Mouse (Mus musculus): Measurements from ENCODE around the gene Cabp1. TPM values are rescaled to one million over a fixed set of nuclear protein-coding genes. Genes with fewer than 3 reads are reported as not detected.
A peak's percentile ranks its signal among the peaks of the same experiment; 100 is the strongest.

The Cabp1 gene
- 21.4 and 34.6 TPM in 2 replicates for total RNA-seq (2014; rRNA removed)
- 20.9 and 23.6 TPM in 2 replicates for polyA plus RNA-seq (2015; fragmentation: Nextera tagmentation; extraction: Ambion mirVana)

DNA sequence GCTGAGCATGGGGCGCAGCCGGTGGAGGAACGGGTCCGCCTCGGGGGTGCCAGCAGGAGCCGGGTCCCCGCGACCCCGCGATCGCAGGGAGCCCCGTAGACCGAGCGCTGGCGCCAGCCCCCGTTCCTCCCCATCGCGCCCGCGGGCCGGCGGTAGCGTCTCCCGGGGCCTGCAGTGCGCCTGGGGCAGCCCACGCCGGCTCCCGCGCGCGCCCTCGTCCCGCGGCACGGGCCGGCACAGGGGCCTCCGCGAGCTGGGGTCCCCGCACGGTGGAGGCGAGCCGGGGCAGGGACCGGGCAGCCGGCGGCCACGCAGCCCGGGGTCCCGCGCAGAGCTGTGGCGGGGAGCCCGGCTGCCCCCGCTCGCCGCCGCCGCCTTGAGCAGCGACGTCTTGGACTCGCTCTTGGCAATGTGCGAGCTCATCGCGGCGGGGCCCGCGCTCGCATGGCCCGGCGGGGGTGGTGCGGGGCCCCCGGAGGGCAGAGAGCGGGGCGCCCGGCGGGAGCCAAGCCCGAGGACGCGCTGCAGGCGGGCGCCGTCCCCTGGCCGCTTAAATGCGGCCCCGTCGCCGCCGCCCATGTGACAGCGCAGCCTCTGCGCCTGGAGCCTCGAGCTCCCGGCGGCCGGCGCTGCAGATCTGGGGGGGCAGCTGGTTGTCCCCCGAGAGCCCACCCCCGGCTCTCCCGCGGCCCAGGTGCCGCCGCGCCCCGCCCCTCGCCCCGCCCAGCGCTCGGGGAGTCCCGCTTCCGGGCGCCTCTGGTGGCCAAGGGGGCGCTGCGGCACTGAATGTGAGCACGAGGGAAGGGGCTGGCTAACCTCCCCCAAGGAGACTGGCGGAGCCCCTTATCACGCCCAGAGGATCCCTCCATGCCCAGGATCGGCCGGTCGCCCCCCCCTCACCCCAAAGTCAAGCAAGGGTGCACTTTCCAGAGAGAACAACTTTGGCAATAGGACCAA lies at the start of gene Cabp1:
Gene Cabp1 (minus strand): TSS at position 713 of the 957 bp plus-strand sequence.
- peak; percentile 48 for TF ChIP-seq CTCF (IDR thresholded peaks at IDR 0.05; ENCODE audit: low read depth)
- no peaks in the 10 kb centered on the region for H3K36me3 ChIP-seq (ENCODE audit: insufficient read depth, low read length)
- peaks cover 12% of the 10 kb centered on the region for H3K4me1 ChIP-seq (ENCODE audit: insufficient read depth, low read length)
- H3K9ac ChIP-seq (replicated peaks; ENCODE audit: low read length) = peak within 1 kb of the TSS; percentile 76
- H3K4me2 ChIP-seq (ENCODE audit: low read depth, low read length) = peak within 1 kb of the TSS; percentile 97
- peak; percentile 81 for DNase-seq (ENCODE audit: low spot score)
- peak within 1 kb of the TSS; percentile 68 for H3K27ac ChIP-seq
- H3K9me3 ChIP-seq (ENCODE audit: low read length) = no peaks in the 10 kb centered on the region
- peaks cover 12% of the 10 kb centered on the region; the same call in 1 of the 2 replicates for H3K27me3 ChIP-seq (ENCODE audit: insufficient read depth, low read length)
- ATAC-seq = peak; percentile 68
- peak within 1 kb of the TSS; percentile 62 for H3K4me3 ChIP-seq (ENCODE audit: low read length)
- WGBS = 2% methylated on average over 85 of the region's 116 CpGs

DNA sequence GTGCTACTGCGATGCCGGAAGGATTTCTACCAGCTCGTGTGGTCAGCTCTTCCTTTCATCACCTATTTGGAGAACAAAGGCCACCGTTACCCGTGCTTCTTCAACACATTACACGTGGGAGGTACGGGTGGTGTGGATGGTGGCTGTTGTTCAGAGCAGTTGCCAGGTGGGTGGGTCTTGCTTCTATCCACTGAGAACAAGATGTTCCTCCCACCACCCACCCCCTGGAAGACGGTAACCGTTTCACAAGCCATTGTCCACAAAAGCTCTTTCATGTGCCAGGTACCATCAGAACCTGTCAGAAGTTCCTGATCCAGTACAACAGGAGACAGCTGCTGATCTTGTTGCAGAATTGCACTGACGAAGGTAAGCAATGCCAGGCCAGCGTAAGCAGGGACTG lies 46.0 kb upstream of the Cabp1 start:
- H3K27ac ChIP-seq = no peak overlapping the region
- H3K4me1 ChIP-seq (ENCODE audit: insufficient read depth, low read length) = no peaks in the 10 kb centered on the region
- no peaks in the 10 kb centered on the region for H3K27me3 ChIP-seq (ENCODE audit: insufficient read depth, low read length)
- 79% methylated on average over 11 of the region's 11 CpGs for WGBS
- H3K36me3 ChIP-seq (ENCODE audit: insufficient read depth, low read length) = peaks cover 53% of the 10 kb centered on the region
- no peak overlapping the region for H3K4me2 ChIP-seq (ENCODE audit: low read depth, low read length)
- H3K4me3 ChIP-seq (ENCODE audit: low read length) = no peak overlapping the region
- no peaks in the 10 kb centered on the region for H3K9me3 ChIP-seq (ENCODE audit: low read length)
- H3K9ac ChIP-seq (replicated peaks; ENCODE audit: low read length) = no peak overlapping the region
- TF ChIP-seq CTCF (IDR thresholded peaks at IDR 0.05; ENCODE audit: low read depth) = no peak
- ATAC-seq (no peak), DNase-seq (ENCODE audit: low spot score) (no peak)

DNA sequence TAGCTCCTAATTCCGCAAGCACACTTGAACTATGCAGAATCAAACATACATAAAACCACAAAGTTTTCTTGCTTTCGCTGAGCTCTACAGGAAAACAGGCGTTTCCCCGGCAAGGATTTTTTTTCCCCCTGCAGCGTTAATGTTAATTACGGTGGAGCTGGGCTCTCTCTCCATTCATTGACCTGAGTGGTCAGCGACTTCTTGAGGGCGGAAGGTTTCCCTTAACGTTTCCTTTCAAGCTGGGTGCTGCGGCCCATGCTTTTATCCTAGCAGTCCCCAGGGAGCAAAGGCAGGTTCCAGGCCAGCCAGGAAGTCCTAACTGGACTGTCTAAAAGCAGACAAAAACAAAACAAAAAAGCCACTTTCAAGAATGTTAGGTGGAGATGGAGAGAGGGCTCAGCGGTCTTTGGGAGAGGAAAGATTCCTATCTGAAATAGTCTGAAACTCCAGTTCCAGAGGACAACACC lies 44.6 kb upstream of the Cabp1 start:
- Histone ChIP-seq H3K4me1 (ENCODE audit: insufficient read depth, low read length) (no peaks in the 10 kb centered on the region), H3K36me3 (ENCODE audit: insufficient read depth, low read length) (peaks cover 39% of the 10 kb centered on the region), H3K4me3 (ENCODE audit: low read length) (peak overlapping the region; percentile 69), H3K27ac (no peak overlapping the region; the same call in 1 of the 2 replicates), H3K4me2 (ENCODE audit: low read depth, low read length) (peak overlapping the region; percentile 81), H3K9ac (replicated peaks; ENCODE audit: low read length) (peak overlapping the region; percentile 69; the same call in 1 of the 2 replicates), H3K27me3 (ENCODE audit: insufficient read depth, low read length) (no peaks in the 10 kb centered on the region), H3K9me3 (ENCODE audit: low read length) (no peaks in the 10 kb centered on the region)
- no peak for ATAC-seq
- no peak for TF ChIP-seq CTCF (IDR thresholded peaks at IDR 0.05; ENCODE audit: low read depth)
- peak; percentile 26 for DNase-seq (ENCODE audit: low spot score)
- 7% methylated on average over 11 of the region's 11 CpGs for WGBS

GRCm38 (mm10) chr5:115237803-115238728 lies 43.9 kb upstream of the Cabp1 start:
- H3K36me3 ChIP-seq (ENCODE audit: insufficient read depth, low read length) = peaks cover 32% of the 10 kb centered on the region
- no peak for TF ChIP-seq CTCF (IDR thresholded peaks at IDR 0.05; ENCODE audit: low read depth)
- no peaks in the 10 kb centered on the region for H3K27me3 ChIP-seq (ENCODE audit: insufficient read depth, low read length)
- under 1% methylated on average over 88 of the region's 88 CpGs for WGBS
- H3K9ac ChIP-seq (replicated peaks; ENCODE audit: low read length) = peak overlapping the region; percentile 69
- peak overlapping the region; percentile 69 for H3K4me3 ChIP-seq (ENCODE audit: low read length)
- ATAC-seq (peak; percentile 84), DNase-seq (ENCODE audit: low spot score) (peak; percentile 95)
- peak overlapping the region; percentile 81 for H3K4me2 ChIP-seq (ENCODE audit: low read depth, low read length)
- H3K4me1 ChIP-seq (ENCODE audit: insufficient read depth, low read length) = no peaks in the 10 kb centered on the region
- peak overlapping the region; percentile 7; the same call in 1 of the 2 replicates for H3K27ac ChIP-seq
- no peaks in the 10 kb centered on the region for H3K9me3 ChIP-seq (ENCODE audit: low read length)

- H3K4me3 ChIP-seq (ENCODE audit: low read length) = peak within 1 kb of the TSS; percentile 46
- peak within 1 kb of the TSS; percentile 58 for H3K9ac ChIP-seq (replicated peaks; ENCODE audit: low read length)
- H3K4me1 ChIP-seq (ENCODE audit: insufficient read depth, low read length) = no peaks in the 10 kb centered on the region
- H3K27ac ChIP-seq = peak within 1 kb of the TSS; percentile 59
- peak within 1 kb of the TSS; percentile 75 for H3K4me2 ChIP-seq (ENCODE audit: low read depth, low read length)
- 1% methylated on average over 21 of the region's 21 CpGs for WGBS
- H3K36me3 ChIP-seq (ENCODE audit: insufficient read depth, low read length) = peaks cover 10% of the 10 kb centered on the region
- DNase-seq (ENCODE audit: low spot score) (peak; percentile 93), ATAC-seq (peak; percentile 75)
- peak; percentile 95 for TF ChIP-seq CTCF (IDR thresholded peaks at IDR 0.05; ENCODE audit: low read depth)
- H3K27me3 ChIP-seq (ENCODE audit: insufficient read depth, low read length) = no peaks in the 10 kb centered on the region
- H3K9me3 ChIP-seq (ENCODE audit: low read length) = no peaks in the 10 kb centered on the region
Observed at GRCm38 (mm10) chr5:115235786-115236263, 41.6 kb upstream of the Cabp1 start, which contains the start of gene Pop5. Gene Pop5 (plus strand): TSS chr5:115235836.

DNA sequence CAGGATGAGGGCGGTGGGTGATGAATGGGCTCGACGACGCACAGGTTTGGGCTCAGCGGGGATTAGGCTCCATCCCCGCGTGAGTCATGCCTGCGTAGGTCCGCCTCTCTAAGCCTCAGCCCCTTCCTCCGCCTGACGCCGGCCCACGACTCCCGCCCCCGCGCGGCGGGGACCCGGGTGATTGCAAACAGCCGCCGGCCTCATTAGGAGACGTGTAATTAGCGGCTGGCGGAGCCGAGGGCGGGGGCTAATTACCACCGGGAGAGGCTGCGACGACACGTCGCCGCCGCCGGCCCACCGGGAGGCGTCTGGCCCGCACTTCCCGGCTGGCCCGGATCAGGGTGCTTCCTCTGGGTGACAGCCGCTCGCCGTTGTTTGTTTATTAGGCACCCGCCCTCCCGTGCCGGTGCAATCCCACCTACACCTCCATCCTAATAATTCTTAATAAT lies 41.2 kb upstream of the Cabp1 start:
- H3K9ac ChIP-seq (replicated peaks; ENCODE audit: low read length) = peak overlapping the region; percentile 58
- no peak for TF ChIP-seq CTCF (IDR thresholded peaks at IDR 0.05; ENCODE audit: low read depth)
- WGBS = under 1% methylated on average over 44 of the region's 45 CpGs
- no peaks in the 10 kb centered on the region for H3K4me1 ChIP-seq (ENCODE audit: insufficient read depth, low read length)
- H3K4me3 ChIP-seq (ENCODE audit: low read length) = peak overlapping the region; percentile 46
- no peaks in the 10 kb centered on the region for H3K27me3 ChIP-seq (ENCODE audit: insufficient read depth, low read length)
- H3K4me2 ChIP-seq (ENCODE audit: low read depth, low read length) = peak overlapping the region; percentile 75
- H3K9me3 ChIP-seq (ENCODE audit: low read length) = no peaks in the 10 kb centered on the region
- H3K27ac ChIP-seq = peak overlapping the region; percentile 59
- H3K36me3 ChIP-seq (ENCODE audit: insufficient read depth, low read length) = peaks cover 5% of the 10 kb centered on the region
- ATAC-seq (peak; percentile 54; the same call in 1 of the 2 replicates), DNase-seq (ENCODE audit: low spot score) (peak; percentile 74)

Data from hindbrain, postnatal 0 days (tissue).